Mouse (Mus musculus) brain, embryonic 14.5 days (tissue): ENCODE data around the gene Rab11fip4. TPM values are rescaled to one million over a fixed set of nuclear protein-coding genes. Genes with fewer than 3 reads are reported as not detected.
A peak's percentile ranks its signal among the peaks of the same experiment; 100 is the strongest.

Experiments used
- DNase-seq: peaks from one replicate; pipeline ENCODE4 v3.0.0-alpha.2; 2011; ENCODE audit warnings: low read depth
- CTCF ChIP-seq: fragments of 200-500 bp; IDR thresholded peaks from 2 replicates; pipeline ENCODE4 v1.5.1; 2012; ENCODE audit warnings: inconsistent platforms, mild to moderate bottlenecking, moderate library complexity, borderline replicate concordance; ENCODE audit not compliant: insufficient read depth, insufficient read length; ENCODE audit errors: extremely low read depth
- POLR2A ChIP-seq: fragments of 200-500 bp; IDR thresholded peaks from 2 replicates; pipeline ENCODE4 v1.6.1; 2012; ENCODE audit warnings: mild to moderate bottlenecking, inconsistent platforms, borderline replicate concordance; ENCODE audit not compliant: poor library complexity, insufficient read depth, insufficient read length, severe bottlenecking; ENCODE audit errors: extremely low read depth
- polyA plus RNA-seq: library from polyadenylated mRNA; depleted of rRNA; stranded (reverse); fragments of >200 nt; gene quantifications from 2 replicates; pipeline ENCODE4 v1.2.3, GENCODE M21; 2012

Rab11fip4 gene
- polyA plus RNA-seq, 1 experiment, result 55.0 TPM

GRCm38 (mm10) chr11:79701466-79701865 lies 110.5 kb downstream of the Rab11fip4 start:
- TF ChIP-seq CTCF (no peak), POLR2A (no peak)
- DNase-seq, result no peak

- peak; percentile 59 for DNase-seq
- no peak for TF ChIP-seq POLR2A
- TF ChIP-seq CTCF, result no peak
Observed at GRCm38 (mm10) chr11:79702092-79702491, 111.1 kb downstream of the Rab11fip4 start.

GRCm38 (mm10) chr11:79703452-79703851 lies 112.4 kb downstream of the Rab11fip4 start:
- DNase-seq, result peak; percentile 83
- TF ChIP-seq POLR2A, result no peak
- peak; percentile 7; the same call in 1 of the 2 replicates for TF ChIP-seq CTCF

GRCm38 (mm10) chr11:79703885-79704291 lies 112.9 kb downstream of the Rab11fip4 start:
- TF ChIP-seq CTCF (no peak), POLR2A (no peak)
- peak; percentile 88 for DNase-seq

- peak; percentile 98 for DNase-seq
- peak; percentile 91 for TF ChIP-seq POLR2A
- TF ChIP-seq CTCF, result no peak
Observed at GRCm38 (mm10) chr11:79704318-79705150, 113.5 kb downstream of the Rab11fip4 start.

GRCm38 (mm10) chr11:79707084-79707483 lies 116.1 kb downstream of the Rab11fip4 start:
- no peak for DNase-seq
- TF ChIP-seq CTCF (no peak), POLR2A (no peak)

- peak; percentile 83 for DNase-seq
- TF ChIP-seq CTCF (peak; percentile 75), POLR2A (no peak)
Observed at GRCm38 (mm10) chr11:79710868-79711765, 120.1 kb downstream of the Rab11fip4 start.

GRCm38 (mm10) chr11:79711766-79712369 lies 120.9 kb downstream of the Rab11fip4 start:
- TF ChIP-seq POLR2A (no peak), CTCF (no peak)
- peak; percentile 25 for DNase-seq

GRCm38 (mm10) chr11:79713184-79713583 lies 122.2 kb downstream of the Rab11fip4 start:
- DNase-seq, result no peak
- TF ChIP-seq CTCF, result no peak
- TF ChIP-seq POLR2A, result no peak

GRCm38 (mm10) chr11:79713678-79714077 lies 122.7 kb downstream of the Rab11fip4 start:
- DNase-seq, result no peak
- TF ChIP-seq CTCF, result no peak
- no peak for TF ChIP-seq POLR2A
